9 mouse cellular contexts compared by ENCODE assay signal in genomic region chr4:140101106-140101505, GRCm38 (mm10).
DNase-seq lines count a peak whose midpoint lies in the region; ATAC-seq lines count a peak whose summit lies in the region.
"Had no signal": no experiment of that assay in that cellular context is flagged by ENCODE, and none has a peak within 500 bp of the region (broad histone marks: within the 10 kb centered on the region; RNA-seq: fewer than 3 reads in every experiment).

No protein-coding gene starts in this region.

- no peak overlapping the region for H3K4me2 ChIP-seq in forebrain, embryonic 14.5 days (ENCODE audit: low read length)
- H3K4me2 ChIP-seq in forebrain, embryonic 11.5 days (ENCODE audit: low read depth, low read length, severe bottlenecking) = no peak overlapping the region
- H3K4me2 ChIP-seq in midbrain, embryonic 11.5 days = no peak overlapping the region
- no peak overlapping the region for H3K4me2 ChIP-seq in midbrain, embryonic 15.5 days
- no peak overlapping the region for H3K4me2 ChIP-seq in embryonic facial prominence, embryonic 11.5 days (ENCODE audit: low read depth, low read length)
- H3K4me2 ChIP-seq: heart, embryonic 15.5 days had no signal

- H3K9ac ChIP-seq in forebrain, embryonic 14.5 days (ENCODE audit: low read length) = no peak overlapping the region
- no peak overlapping the region for H3K9ac ChIP-seq in forebrain, embryonic 11.5 days (ENCODE audit: low read length)
- H3K9ac ChIP-seq in midbrain, embryonic 11.5 days (ENCODE audit: low read length) = no peak overlapping the region
- no peak overlapping the region for H3K9ac ChIP-seq in midbrain, embryonic 15.5 days
- H3K9ac ChIP-seq in embryonic facial prominence, embryonic 11.5 days (replicated peaks; ENCODE audit: low read length) = no peak overlapping the region
- H3K9ac ChIP-seq: heart, embryonic 15.5 days had no signal

- DNase-seq in forebrain, embryonic 14.5 days (ENCODE audit: low spot score) = peak; percentile 70
- no peak for DNase-seq in forebrain, embryonic 11.5 days (ENCODE audit: low spot score)
- peak; percentile 91 for DNase-seq in midbrain, embryonic 11.5 days (ENCODE audit: low spot score, missing footprints)
- DNase-seq in embryonic facial prominence, embryonic 11.5 days (ENCODE audit: low spot score) = peak; percentile 75
- peak; percentile 17 for DNase-seq in splenic B cell, adult 2 months (ENCODE audit: low read depth, low spot score)
- no peak for DNase-seq in Muller cell, postnatal 12 days (ENCODE audit: inconsistent ontology term)
- DNase-seq in left cerebral cortex, postnatal 4 days = no peak

- WGBS in forebrain, embryonic 14.5 days = 64% methylated on average over 5 of the region's 5 CpGs
- 78% methylated on average over 5 of the region's 5 CpGs for WGBS in forebrain, embryonic 11.5 days
- WGBS in midbrain, embryonic 11.5 days = 79% methylated on average over 5 of the region's 5 CpGs
- 73% methylated on average over 5 of the region's 5 CpGs for WGBS in midbrain, embryonic 15.5 days
- 78% methylated on average over 5 of the region's 5 CpGs for WGBS in embryonic facial prominence, embryonic 11.5 days

- no peaks in the 10 kb centered on the region for H3K27me3 ChIP-seq in forebrain, embryonic 14.5 days (replicated peaks; ENCODE audit: control insufficient read depth, insufficient read depth, low read length)
- H3K27me3 ChIP-seq in forebrain, embryonic 11.5 days (ENCODE audit: control insufficient read depth, insufficient read depth, low read length) = peaks cover 4% of the 10 kb centered on the region; the same call in 1 of the 2 replicates
- H3K27me3 ChIP-seq in midbrain, embryonic 11.5 days (ENCODE audit: control insufficient read depth, insufficient read depth, low read length) = no peaks in the 10 kb centered on the region; the same call in 1 of the 2 replicates
- no peaks in the 10 kb centered on the region for H3K27me3 ChIP-seq in midbrain, embryonic 15.5 days (replicated peaks)
- H3K27me3 ChIP-seq in embryonic facial prominence, embryonic 11.5 days (ENCODE audit: control insufficient read depth, insufficient read depth, low read length) = peaks cover 8% of the 10 kb centered on the region
- no peaks in the 10 kb centered on the region for H3K27me3 ChIP-seq in splenic B cell, adult 2 months (ENCODE audit: control insufficient read depth, insufficient read depth, low read length, poor library complexity, severe bottlenecking)

- no peaks in the 10 kb centered on the region for H3K9me3 ChIP-seq in forebrain, embryonic 14.5 days (replicated peaks; ENCODE audit: control insufficient read depth, low read length)
- no peaks in the 10 kb centered on the region for H3K9me3 ChIP-seq in forebrain, embryonic 11.5 days (ENCODE audit: control insufficient read depth, low read length)
- no peaks in the 10 kb centered on the region for H3K9me3 ChIP-seq in midbrain, embryonic 11.5 days (ENCODE audit: control insufficient read depth, low read length)
- H3K9me3 ChIP-seq in midbrain, embryonic 15.5 days = no peaks in the 10 kb centered on the region
- no peaks in the 10 kb centered on the region for H3K9me3 ChIP-seq in embryonic facial prominence, embryonic 11.5 days (replicated peaks; ENCODE audit: control insufficient read depth, low read length)
- H3K9me3 ChIP-seq: heart, embryonic 15.5 days had no signal

- intact Hi-C loops in left cerebral cortex, postnatal 4 days (cut with DNase I) = no loop called here

- no peaks in the 10 kb centered on the region for H3K36me3 ChIP-seq in forebrain, embryonic 14.5 days (ENCODE audit: control insufficient read depth, insufficient read depth, low read length)
- no peaks in the 10 kb centered on the region for H3K36me3 ChIP-seq in forebrain, embryonic 11.5 days (ENCODE audit: control insufficient read depth, insufficient read depth, low read length)
- no peaks in the 10 kb centered on the region for H3K36me3 ChIP-seq in midbrain, embryonic 11.5 days (ENCODE audit: control insufficient read depth, insufficient read depth, low read length)
- no peaks in the 10 kb centered on the region for H3K36me3 ChIP-seq in midbrain, embryonic 15.5 days (replicated peaks)
- no peaks in the 10 kb centered on the region for H3K36me3 ChIP-seq in embryonic facial prominence, embryonic 11.5 days (replicated peaks; ENCODE audit: control insufficient read depth, insufficient read depth, low read depth, low read length)
- H3K36me3 ChIP-seq in splenic B cell, adult 2 months (ENCODE audit: control insufficient read depth, insufficient read depth, low read length, poor library complexity, severe bottlenecking) = no peaks in the 10 kb centered on the region
- H3K36me3 ChIP-seq: heart, embryonic 15.5 days had no signal

- peaks cover 26% of the 10 kb centered on the region for H3K4me1 ChIP-seq in forebrain, embryonic 14.5 days (ENCODE audit: control insufficient read depth, insufficient read depth, low read length)
- peaks cover 7% of the 10 kb centered on the region; the same call in 1 of the 2 replicates for H3K4me1 ChIP-seq in forebrain, embryonic 11.5 days (replicated peaks; ENCODE audit: control insufficient read depth, insufficient read depth, low read length)
- peaks cover 19% of the 10 kb centered on the region for H3K4me1 ChIP-seq in midbrain, embryonic 11.5 days (ENCODE audit: control insufficient read depth, insufficient read depth, low read length)
- peaks cover 49% of the 10 kb centered on the region for H3K4me1 ChIP-seq in midbrain, embryonic 15.5 days
- H3K4me1 ChIP-seq in embryonic facial prominence, embryonic 11.5 days (ENCODE audit: control insufficient read depth, insufficient read depth, low read length) = 0 out of 2 replicates have a peak, but pooled peaks cover 2% of the 10 kb centered on the region

- no peak for ATAC-seq in forebrain, embryonic 14.5 days
- no peak for ATAC-seq in forebrain, embryonic 11.5 days (replicated peaks; ENCODE audit: low FRiP score)
- ATAC-seq in midbrain, embryonic 11.5 days (ENCODE audit: low FRiP score) = no peak
- no peak for ATAC-seq in midbrain, embryonic 15.5 days (replicated peaks)
- no peak for ATAC-seq in embryonic facial prominence, embryonic 11.5 days (replicated peaks; ENCODE audit: insufficient number of reproducible peaks, low FRiP score, low TSS enrichment, low read depth)

- H3K27ac ChIP-seq in forebrain, embryonic 14.5 days (ENCODE audit: low read depth, low read length) = no peak overlapping the region
- no peak overlapping the region for H3K27ac ChIP-seq in forebrain, embryonic 11.5 days (ENCODE audit: low read depth, low read length)
- H3K27ac ChIP-seq in midbrain, embryonic 11.5 days (ENCODE audit: low read depth, low read length) = no peak overlapping the region
- no peak overlapping the region for H3K27ac ChIP-seq in midbrain, embryonic 15.5 days
- H3K27ac ChIP-seq in embryonic facial prominence, embryonic 11.5 days (replicated peaks; ENCODE audit: low read depth, low read length) = no peak overlapping the region
- H3K27ac ChIP-seq: heart, embryonic 15.5 days had no signal

- H3K4me3 ChIP-seq in forebrain, embryonic 14.5 days (ENCODE audit: low read depth, low read length) = no peak overlapping the region
- no peak overlapping the region for H3K4me3 ChIP-seq in forebrain, embryonic 11.5 days (ENCODE audit: low read depth, low read length)
- H3K4me3 ChIP-seq in midbrain, embryonic 11.5 days (ENCODE audit: low read depth, low read length) = no peak overlapping the region
- H3K4me3 ChIP-seq in midbrain, embryonic 15.5 days = no peak overlapping the region
- H3K4me3 ChIP-seq in embryonic facial prominence, embryonic 11.5 days (ENCODE audit: low read depth, low read length) = no peak overlapping the region
- H3K4me3 ChIP-seq: heart, embryonic 15.5 days had no signal

Comparison
In these comparisons a context has a peak if more than half of its experiments do, and no peak if none do; other contexts are left out.
1. DNase-seq: peak in forebrain, embryonic 14.5 days (single experiment), midbrain, embryonic 11.5 days (single experiment), embryonic facial prominence, embryonic 11.5 days (single experiment) and splenic B cell, adult 2 months (single experiment); none in forebrain, embryonic 11.5 days (single experiment), Muller cell, postnatal 12 days (single experiment) and left cerebral cortex, postnatal 4 days (single experiment).